Mouse (Mus musculus) kidney, embryonic 14.5 days (tissue): ENCODE measurements around the gene Rab5c. TPM values are rescaled to one million over a fixed set of nuclear protein-coding genes. Genes with fewer than 3 reads are reported as not detected.
A peak's percentile ranks its signal among the peaks of the same experiment; 100 is the strongest.

ENCODE experiments used
- ATAC-seq: fragments of 200-750 bp; cut with Nextera tagmentation; 2 replicates; pipeline ENCODE4 v1.8.0; 2017; ENCODE audit warnings: moderate number of reproducible peaks, mild to moderate bottlenecking, moderate TSS enrichment, moderate library complexity; ENCODE audit not compliant: low FRiP score, low TSS enrichment
- H3K27ac ChIP-seq: fragments of 300-500 bp; sonication (generic); 2 replicates; pipeline ENCODE4 v1.5.1; 2014; ENCODE audit warnings: low read depth, mild to moderate bottlenecking, low read length, moderate library complexity, mixed read lengths
- H3K27me3 ChIP-seq: fragments of 300-500 bp; sonication (generic); 2 replicates; pipeline ENCODE4 v1.6.1; 2014; ENCODE audit warnings: mild to moderate bottlenecking, low read length; ENCODE audit not compliant: control insufficient read depth, insufficient read depth
- H3K36me3 ChIP-seq: fragments of 300-500 bp; sonication (generic); 2 replicates; pipeline ENCODE4 v1.6.1; 2014; ENCODE audit warnings: low read length, mixed read lengths; ENCODE audit not compliant: control insufficient read depth, insufficient read depth
- H3K4me1 ChIP-seq: fragments of 300-500 bp; sonication (generic); 2 replicates; pipeline ENCODE4 v1.6.1; 2014; ENCODE audit warnings: low read length, mixed read lengths; ENCODE audit not compliant: control insufficient read depth, insufficient read depth
- H3K4me2 ChIP-seq: fragments of 300-500 bp; sonication (generic); replicated peaks from 2 replicates; pipeline ENCODE4 v1.6.1; 2014; ENCODE audit warnings: low read depth, mild to moderate bottlenecking, low read length
- H3K4me3 ChIP-seq: fragments of 300-500 bp; sonication (generic); 2 replicates; pipeline ENCODE4 v1.5.1; 2014; ENCODE audit warnings: mild to moderate bottlenecking, low read length
- H3K9ac ChIP-seq: fragments of 300-500 bp; sonication (generic); 2 replicates; pipeline ENCODE4 v1.6.1; 2014; ENCODE audit warnings: low read depth, mild to moderate bottlenecking, low read length, moderate library complexity
- H3K9me3 ChIP-seq: fragments of 300-500 bp; sonication (generic); 2 replicates; pipeline ENCODE4 v1.6.1; 2016; ENCODE audit warnings: low read length; ENCODE audit not compliant: control insufficient read depth
- WGBS: fragments of 180-500 bp; shearing (Covaris S2); extraction: QIAGEN DNeasy Blood & Tissue Kit; methylation state at CpG from one replicate; pipeline ENCODE4 v1.1.7; 2014; 5-methylcytosine and 5-hydroxymethylcytosine counted together
- polyA plus RNA-seq: library from polyadenylated mRNA; unstranded; fragments of >200 nt; fragmentation: Nextera tagmentation; extraction: Ambion mirVana; gene quantifications from 2 replicates; pipeline ENCODE4 v1.2.1, GENCODE M21; 2014

The Rab5c gene
- polyA plus RNA-seq, 1 experiment from 2014 or later, result 46.8 TPM

DNA sequence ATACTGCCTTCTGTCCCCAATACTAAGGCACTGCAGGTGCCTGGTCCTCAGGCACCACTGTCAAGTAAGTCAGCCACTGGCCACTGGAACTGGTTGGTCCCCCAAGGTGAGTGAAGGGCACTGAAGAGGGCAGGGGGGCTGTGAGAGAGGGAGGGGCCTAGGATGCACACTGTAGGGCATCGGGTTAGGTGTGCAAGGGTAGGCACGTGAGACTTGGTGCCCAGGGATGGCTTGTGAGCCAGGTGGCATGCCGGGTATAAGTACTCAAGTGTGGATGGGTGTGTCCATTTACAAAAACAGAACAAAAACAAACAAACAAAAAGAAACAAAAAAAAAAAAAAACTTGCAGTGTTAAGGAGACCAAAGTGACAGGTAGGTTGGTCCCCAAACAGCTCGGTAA lies 49.6 kb downstream of the Rab5c start:
- Histone ChIP-seq H3K9me3 (no peaks in the 10 kb centered on the region), H3K4me2 (no peak overlapping the region), H3K9ac (no peak overlapping the region), H3K27ac (no peak overlapping the region), H3K27me3 (peaks cover 3% of the 10 kb centered on the region; the same call in 1 of the 2 replicates), H3K4me1 (no peaks in the 10 kb centered on the region), H3K4me3 (no peak overlapping the region), H3K36me3 (no peaks in the 10 kb centered on the region)
- no peak for ATAC-seq
- WGBS, result 71% methylated on average over 4 of the region's 4 CpGs

DNA sequence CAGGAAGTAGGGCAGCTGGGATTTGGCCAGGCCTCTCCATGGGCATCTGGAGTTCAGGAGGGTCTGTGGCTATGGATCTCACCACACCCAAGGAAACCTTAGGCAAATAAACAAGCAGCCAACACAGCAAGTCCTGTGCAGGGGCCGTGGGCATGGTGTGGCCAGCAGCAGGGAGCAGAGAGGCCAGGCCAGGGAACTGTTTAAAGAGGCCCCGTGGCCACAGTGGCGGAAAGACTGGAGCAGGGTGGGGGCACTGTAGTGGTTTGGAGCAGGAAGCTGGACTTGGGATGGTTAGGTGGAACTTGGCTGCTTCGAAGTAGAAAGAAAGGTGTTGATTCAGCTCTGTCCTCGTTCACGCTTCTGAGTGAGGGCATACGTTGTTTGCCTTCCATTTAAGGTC lies 50.8 kb downstream of the Rab5c start:
- no peak for ATAC-seq
- H3K9ac ChIP-seq, result no peak overlapping the region
- H3K27me3 ChIP-seq, result peaks cover 3% of the 10 kb centered on the region; the same call in 1 of the 2 replicates
- no peaks in the 10 kb centered on the region for H3K36me3 ChIP-seq
- H3K4me1 ChIP-seq, result no peaks in the 10 kb centered on the region
- WGBS, result 80% methylated on average over 7 of the region's 7 CpGs
- H3K27ac ChIP-seq, result no peak overlapping the region
- no peak overlapping the region for H3K4me3 ChIP-seq
- no peaks in the 10 kb centered on the region for H3K9me3 ChIP-seq
- H3K4me2 ChIP-seq, result no peak overlapping the region

DNA sequence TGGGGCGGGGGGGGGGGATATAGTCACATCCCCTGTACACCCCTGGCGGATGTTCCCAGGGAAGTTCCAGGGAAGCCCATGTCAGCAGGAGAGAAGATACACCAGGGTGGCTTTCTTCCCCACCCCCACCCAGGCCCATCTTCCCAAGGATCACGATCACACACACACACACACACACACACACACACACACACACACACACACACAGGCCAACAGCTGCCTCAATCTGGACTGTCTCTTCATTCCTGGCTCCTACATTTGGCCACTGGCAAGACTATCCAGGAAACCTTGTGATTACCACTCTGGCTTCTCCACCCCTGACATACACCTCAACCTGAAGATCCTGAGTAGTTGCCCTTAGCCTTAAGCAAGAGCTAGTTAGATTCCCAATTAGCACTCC lies 52.6 kb downstream of the Rab5c start:
- H3K4me3 ChIP-seq, result no peak overlapping the region
- WGBS, result 83% methylated on average over 3 of the region's 3 CpGs
- no peaks in the 10 kb centered on the region for H3K36me3 ChIP-seq
- H3K4me2 ChIP-seq, result no peak overlapping the region
- H3K9me3 ChIP-seq, result no peaks in the 10 kb centered on the region
- H3K9ac ChIP-seq, result no peak overlapping the region
- H3K27me3 ChIP-seq, result no peaks in the 10 kb centered on the region
- no peak overlapping the region for H3K27ac ChIP-seq
- no peak for ATAC-seq
- H3K4me1 ChIP-seq, result no peaks in the 10 kb centered on the region

DNA sequence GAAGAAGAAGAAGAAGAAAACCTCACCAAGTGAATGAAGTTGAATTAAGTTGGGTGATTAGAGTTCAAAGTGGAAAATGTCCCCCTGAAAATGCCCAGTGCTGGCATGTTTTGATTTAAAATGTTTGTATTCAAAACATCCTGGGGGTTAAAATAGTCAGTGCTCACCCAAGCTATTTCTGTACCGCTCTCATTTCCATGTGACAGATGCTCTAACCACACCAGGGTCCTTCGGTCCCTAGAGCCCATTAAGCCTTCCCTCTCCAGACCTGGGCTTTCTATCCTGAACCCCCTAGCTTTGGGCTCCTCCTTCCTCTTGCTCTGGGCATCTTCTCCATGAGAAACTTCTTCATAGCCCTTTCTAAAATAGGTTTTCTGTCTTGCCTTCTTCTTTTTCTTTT lies 53.9 kb downstream of the Rab5c start:
- no peak overlapping the region for H3K4me2 ChIP-seq
- H3K27me3 ChIP-seq, result no peaks in the 10 kb centered on the region
- H3K36me3 ChIP-seq, result no peaks in the 10 kb centered on the region
- H3K9me3 ChIP-seq, result no peaks in the 10 kb centered on the region
- H3K9ac ChIP-seq, result no peak overlapping the region
- WGBS, result 56% methylated on average over 2 of the region's 2 CpGs
- no peaks in the 10 kb centered on the region for H3K4me1 ChIP-seq
- ATAC-seq, result no peak
- no peak overlapping the region for H3K27ac ChIP-seq
- no peak overlapping the region for H3K4me3 ChIP-seq

DNA sequence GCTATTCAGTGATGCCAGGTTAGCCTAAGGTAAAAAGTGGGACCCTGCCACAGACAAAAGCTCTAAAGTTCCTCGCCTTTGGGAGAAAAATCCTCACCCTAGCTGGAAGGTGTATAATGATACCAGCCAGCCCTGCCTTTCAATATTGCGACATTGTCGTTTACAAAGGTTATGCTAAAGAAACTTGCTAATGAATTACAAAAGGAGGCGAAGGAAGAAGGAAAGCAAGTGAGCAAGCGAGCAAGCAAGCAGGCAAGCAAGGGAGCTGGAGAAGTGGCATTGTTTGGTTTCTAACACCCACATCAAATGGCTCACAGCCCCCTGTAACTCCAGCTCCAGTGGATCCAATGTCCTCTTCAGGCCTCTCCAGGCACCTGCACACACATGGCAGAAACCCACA lies 55.5 kb downstream of the Rab5c start:
- H3K4me1 ChIP-seq, result no peaks in the 10 kb centered on the region
- no peaks in the 10 kb centered on the region for H3K36me3 ChIP-seq
- no peak overlapping the region for H3K4me3 ChIP-seq
- H3K27me3 ChIP-seq, result no peaks in the 10 kb centered on the region
- WGBS, result 81% methylated on average over 5 of the region's 5 CpGs
- no peak overlapping the region for H3K27ac ChIP-seq
- ATAC-seq, result no peak
- H3K4me2 ChIP-seq, result no peak overlapping the region
- no peak overlapping the region for H3K9ac ChIP-seq
- H3K9me3 ChIP-seq, result no peaks in the 10 kb centered on the region

DNA sequence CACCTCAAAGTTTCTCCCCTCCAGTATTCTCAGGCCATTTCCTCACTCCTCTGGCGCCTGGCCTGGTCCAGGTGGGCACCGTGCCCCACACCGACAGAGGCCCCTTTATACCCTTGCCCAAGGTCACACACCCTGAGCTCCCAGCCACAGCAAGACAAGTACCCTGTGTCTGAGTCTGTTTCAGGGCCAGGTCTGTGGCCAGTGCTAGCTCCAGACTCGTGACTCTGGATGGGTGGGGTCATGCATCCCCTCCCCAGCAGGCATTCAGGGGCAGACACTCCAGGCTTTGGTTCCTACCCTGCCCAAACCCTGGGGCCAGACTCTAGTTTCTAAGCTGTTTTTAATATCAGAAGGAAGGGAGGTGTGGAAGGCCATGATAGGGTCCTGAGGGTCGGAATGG lies 56.2 kb downstream of the Rab5c start:
- Histone ChIP-seq H3K27me3 (no peaks in the 10 kb centered on the region), H3K9ac (no peak overlapping the region), H3K4me3 (no peak overlapping the region), H3K4me1 (no peaks in the 10 kb centered on the region), H3K36me3 (no peaks in the 10 kb centered on the region), H3K27ac (no peak overlapping the region), H3K4me2 (no peak overlapping the region), H3K9me3 (no peaks in the 10 kb centered on the region)
- WGBS, result 76% methylated on average over 5 of the region's 5 CpGs
- ATAC-seq, result no peak

DNA sequence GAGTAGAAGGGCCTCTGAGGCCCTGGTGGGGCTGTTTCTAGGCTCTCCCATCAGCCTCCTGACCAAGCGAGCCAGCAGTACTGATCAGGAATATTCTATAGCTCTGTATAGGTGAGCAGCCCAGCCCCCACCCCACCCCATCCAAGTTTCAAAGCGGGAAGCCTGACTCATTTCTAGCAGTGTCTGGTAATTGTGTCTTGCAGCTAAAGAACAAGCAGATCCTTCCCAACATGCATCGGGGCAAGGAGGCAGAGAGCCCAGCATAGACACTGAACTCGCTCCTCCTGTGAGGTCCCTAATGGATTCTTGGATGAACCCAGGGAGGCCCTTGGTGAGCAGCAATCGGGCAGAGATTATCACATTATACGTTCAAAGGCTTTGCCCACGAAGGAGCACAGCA lies 60.2 kb downstream of the Rab5c start:
- Histone ChIP-seq H3K27me3 (peaks cover 7% of the 10 kb centered on the region; the same call in 1 of the 2 replicates), H3K36me3 (no peaks in the 10 kb centered on the region), H3K9ac (no peak overlapping the region), H3K4me3 (no peak overlapping the region), H3K4me1 (0 out of 2 replicates have a peak, but pooled peaks cover 5% of the 10 kb centered on the region), H3K4me2 (no peak overlapping the region), H3K9me3 (no peaks in the 10 kb centered on the region), H3K27ac (no peak overlapping the region)
- WGBS, result 63% methylated on average over 7 of the region's 7 CpGs
- no peak for ATAC-seq

DNA sequence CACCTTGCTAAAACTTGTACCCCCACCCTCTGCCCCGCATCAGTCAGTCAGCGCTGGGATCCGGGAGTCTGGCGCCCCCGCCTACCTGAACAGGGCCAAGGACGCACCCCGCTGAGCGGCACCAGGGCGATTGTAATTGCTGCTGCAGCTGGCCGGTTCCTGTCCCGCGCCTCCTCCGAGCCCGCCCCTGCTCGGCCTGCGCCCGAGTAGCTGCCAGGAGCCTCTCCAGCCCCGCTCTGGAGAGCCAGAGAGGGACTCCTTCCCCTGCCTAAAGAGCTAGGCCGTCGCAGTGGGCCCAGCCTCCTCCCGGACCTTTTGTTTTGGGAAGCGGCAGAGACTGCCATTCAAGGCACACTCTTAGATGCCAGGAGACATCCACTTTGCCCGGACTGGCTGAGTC lies 64.8 kb downstream of the Rab5c start:
- 2% methylated on average over 23 of the region's 23 CpGs for WGBS
- no peak overlapping the region for H3K4me3 ChIP-seq
- H3K9me3 ChIP-seq, result no peaks in the 10 kb centered on the region
- H3K4me2 ChIP-seq, result peak overlapping the region; percentile 35
- H3K9ac ChIP-seq, result no peak overlapping the region; the same call in 1 of the 2 replicates
- H3K4me1 ChIP-seq, result 0 out of 2 replicates have a peak, but pooled peaks cover 6% of the 10 kb centered on the region
- peaks cover 7% of the 10 kb centered on the region; the same call in 1 of the 2 replicates for H3K27me3 ChIP-seq
- H3K36me3 ChIP-seq, result no peaks in the 10 kb centered on the region
- no peak overlapping the region for H3K27ac ChIP-seq
- ATAC-seq, result peak; percentile 64

DNA sequence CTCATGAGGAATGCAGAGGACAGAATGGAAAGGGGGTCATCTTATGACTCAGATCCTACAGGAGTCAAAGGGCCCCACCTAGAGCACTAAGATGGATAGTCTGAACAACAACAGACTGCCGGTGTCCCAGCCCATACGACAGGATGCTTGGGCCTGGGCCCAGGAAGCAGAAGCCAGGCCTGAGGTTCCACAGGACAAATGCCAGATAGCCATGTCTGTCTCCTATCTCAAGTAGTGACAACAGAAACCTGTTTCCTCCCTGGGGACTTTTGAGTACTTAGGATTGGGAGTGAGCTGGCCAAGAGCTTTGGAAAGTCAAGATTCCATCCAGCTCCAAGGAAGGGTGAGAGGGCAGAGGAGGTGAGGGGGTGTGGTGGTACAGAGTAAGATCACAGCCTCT lies 66.1 kb downstream of the Rab5c start:
- no peaks in the 10 kb centered on the region for H3K36me3 ChIP-seq
- 85% methylated on average over 2 of the region's 2 CpGs for WGBS
- peaks cover 7% of the 10 kb centered on the region; the same call in 1 of the 2 replicates for H3K27me3 ChIP-seq
- H3K9me3 ChIP-seq, result no peaks in the 10 kb centered on the region
- no peak overlapping the region for H3K27ac ChIP-seq
- H3K4me3 ChIP-seq, result no peak overlapping the region
- no peak overlapping the region for H3K9ac ChIP-seq
- H3K4me2 ChIP-seq, result no peak overlapping the region
- ATAC-seq, result no peak
- 0 out of 2 replicates have a peak, but pooled peaks cover 6% of the 10 kb centered on the region for H3K4me1 ChIP-seq
